Mouse (Mus musculus) 3T3-L1 (cell line): ENCODE measurements around the gene Ocm.
A peak's percentile ranks its signal among the peaks of the same experiment; 100 is the strongest.

Experiments
- DNase-seq: peaks from one replicate; pipeline ENCODE4 v3.0.0-alpha.2; 2015; ENCODE audit warnings: low read depth, low spot score

The Ocm gene

DNA sequence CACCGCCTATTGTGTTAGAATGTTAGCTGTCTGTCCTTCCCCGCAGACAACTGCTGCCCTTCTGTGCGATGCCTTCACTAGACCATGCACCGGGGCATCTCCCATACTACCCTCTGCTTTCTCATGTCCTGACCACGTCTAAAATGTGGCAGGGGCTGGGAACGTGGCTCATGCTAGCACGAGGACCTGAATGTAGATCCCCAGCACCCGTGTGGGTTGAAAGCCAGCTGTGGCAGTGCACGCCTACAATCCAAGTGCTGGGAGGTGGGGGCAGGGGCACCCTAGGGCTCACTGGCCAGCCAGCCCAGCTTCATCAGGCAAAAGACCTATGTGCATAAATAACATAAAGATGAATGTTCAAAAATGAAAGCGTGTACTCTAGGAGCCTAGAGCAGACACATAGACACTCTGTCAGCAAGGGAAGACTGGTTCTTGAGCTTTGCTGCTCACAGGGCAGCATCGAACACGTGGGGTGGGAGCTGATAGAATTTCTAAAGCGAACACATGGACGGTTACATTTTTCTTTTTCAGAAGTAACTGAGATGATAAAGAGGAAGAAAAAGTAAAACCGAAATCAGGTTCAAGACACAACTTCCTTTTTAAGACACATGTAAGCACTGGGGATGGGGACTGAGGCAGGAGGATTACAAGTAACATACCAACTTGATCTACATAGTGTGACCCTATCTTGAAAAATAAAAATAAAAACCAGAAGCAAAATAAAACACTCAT, 23.8 kb downstream of the Ocm start:
- DNase-seq: no peak

DNA sequence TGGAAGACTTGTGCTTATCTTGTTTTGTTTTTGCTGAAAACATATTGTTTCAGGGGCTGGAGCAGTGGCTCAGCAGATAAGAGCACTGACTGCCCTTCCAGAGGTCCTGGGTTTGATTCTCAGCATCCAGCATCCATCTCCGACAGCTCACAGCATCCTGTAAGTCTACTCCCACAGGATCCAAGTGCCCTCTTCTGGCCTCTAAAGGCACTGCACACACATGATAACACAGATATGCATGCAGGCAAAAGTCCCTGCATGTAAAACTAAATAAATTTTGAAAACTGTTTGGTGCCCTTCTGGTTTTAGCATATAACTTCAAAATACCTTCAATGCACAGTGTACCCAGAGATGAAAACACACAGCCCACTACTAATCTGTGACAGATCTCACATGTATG, 27.1 kb downstream of the Ocm start:
- DNase-seq: peak; percentile 32

DNA sequence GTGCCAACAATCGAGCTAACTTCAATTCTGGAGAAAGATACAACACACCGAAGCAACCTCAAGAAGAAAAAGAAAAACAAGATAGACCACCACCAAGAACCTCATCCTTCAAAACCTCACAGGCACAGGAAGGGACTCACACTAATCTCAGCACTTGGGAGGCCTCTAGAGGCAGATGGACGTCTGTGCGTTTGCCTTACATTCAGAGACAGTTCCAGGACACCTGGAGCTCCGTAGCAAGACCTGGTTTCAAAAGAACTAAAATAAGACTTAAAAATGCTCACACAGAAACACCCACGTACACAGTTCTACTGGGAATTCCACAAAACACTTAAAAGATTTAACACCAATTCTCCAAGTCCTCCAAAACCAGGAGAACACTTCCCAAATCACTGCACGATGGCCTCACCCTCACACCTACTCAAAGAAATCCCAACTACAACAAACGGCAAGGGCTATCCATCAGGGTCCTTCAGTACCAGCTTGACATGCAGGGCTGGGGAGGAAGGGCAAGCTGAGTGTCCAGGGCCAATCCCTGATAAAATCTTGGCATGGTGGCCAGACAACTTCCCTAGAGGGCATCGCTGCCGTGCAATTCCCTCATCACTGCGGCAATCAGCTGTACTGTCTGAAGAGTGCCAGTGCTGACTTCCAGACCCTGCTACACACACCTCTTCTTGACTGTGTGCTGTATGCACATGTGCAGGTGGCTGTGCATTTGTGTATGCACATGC, 31.7 kb downstream of the Ocm start:
- no peak for DNase-seq

DNA sequence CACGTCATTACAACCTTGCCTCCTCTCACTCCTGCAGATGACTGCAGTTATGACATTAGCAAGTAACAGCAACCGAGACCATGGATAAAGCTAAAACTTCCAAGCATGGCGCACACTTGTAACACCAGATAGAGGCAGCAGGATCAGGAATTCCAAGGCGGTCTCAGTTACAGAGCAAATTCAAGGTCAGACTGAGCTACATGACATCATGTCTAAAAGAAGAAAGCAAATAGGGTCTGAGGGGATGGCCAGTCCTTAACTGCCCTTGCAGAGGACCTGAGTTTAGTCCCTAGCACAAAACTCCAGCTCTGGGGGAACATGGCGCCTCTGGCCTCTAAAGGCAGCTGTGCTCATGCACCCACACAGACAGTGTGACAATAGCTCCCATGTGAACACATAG, 32.6 kb downstream of the Ocm start:
- no peak for DNase-seq

DNA sequence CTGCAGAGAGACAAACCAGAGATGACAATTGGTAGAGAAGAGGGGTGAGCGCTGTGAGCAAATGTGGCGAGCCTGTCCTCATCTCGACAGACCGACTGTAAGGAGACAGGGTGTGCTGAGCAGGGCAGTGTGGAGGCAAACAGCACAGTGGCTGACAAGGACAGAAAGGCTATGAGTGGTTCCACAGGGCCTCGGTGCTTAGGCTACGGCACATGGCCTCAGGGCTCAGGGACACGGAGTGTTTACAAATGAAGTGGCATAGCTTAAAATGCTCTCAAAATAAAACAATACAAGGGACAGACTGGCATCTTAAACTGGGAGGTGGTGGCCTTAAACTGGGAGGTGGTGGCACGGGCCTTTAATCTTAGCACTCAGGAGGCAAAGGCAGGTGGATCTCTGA, 33.2 kb downstream of the Ocm start:
- no peak for DNase-seq

DNA sequence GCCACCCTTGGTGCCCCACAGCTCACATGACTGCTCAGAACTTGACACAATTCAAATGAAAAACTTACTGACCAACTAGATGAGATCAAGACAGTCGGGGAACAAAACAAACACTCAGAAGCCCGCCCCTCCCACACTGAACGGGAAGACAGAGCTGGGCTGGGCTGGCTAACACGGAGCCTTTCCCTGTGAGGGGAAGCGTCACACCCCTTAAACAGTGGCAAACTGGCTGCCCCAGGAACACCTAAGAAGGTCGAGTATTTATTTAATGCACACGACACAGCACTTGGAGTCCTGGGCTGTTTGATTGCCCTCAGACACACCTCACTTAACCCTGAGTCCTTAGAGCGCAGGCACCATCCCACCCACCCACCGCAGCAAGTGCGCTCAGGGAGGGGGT, 33.8 kb downstream of the Ocm start:
- DNase-seq: no peak

DNA sequence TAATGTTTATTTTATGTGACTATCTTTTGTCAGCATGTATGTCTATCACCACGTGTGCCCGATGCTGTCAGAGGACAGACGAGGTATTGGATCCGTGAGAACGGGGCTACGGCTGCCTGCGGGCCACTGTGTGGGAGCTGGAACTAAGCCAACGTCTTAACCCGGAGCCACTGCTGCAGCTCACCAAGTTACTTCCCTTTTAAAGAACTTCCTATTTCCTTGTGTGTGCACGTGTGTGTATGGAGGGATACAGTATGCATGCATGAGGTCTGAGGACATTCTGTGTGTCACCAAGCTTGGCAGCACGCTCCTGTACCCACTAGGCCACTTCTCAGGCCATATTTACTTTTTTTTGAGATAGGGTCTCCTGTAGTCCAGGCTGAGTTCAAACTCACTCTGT, 36.4 kb downstream of the Ocm start:
- no peak for DNase-seq

DNA sequence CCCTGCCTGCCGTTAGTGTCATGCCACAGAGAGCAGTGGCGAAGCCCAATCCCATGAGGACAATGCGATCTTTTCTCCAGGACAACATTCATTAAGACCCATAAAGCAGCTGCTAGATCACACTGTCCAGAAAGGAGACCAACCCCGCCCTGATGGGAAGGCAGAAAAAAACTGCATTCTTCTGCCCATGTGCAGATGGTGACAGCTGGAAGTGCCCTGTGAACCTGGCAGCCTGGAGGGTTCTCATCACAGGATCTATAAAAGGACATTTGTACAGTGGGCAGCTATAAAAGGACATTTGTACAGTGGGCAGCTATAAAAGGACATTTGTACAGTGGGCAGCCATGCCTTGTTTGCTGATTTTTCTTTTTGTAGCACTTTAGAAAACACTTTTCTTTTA, 37.4 kb downstream of the Ocm start:
- DNase-seq: no peak

DNA sequence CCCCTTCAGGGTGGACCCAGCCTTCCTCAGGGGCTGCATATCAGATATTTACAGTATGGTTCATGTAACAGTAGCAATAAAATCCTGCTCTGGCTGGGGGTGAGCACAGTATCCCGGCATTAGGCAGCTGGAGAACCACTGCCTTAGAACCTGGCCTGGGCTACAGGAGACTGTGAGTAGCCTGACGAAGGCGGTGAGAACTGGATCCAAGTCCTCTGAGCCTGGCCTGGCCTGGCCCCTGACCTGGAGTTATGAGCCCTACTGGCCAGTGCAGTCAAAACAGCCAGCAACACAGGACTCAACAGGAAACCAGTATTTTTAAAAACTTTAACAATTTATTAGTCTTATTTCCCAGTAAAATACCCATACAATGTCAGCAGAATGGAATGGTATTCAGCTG, 38.9 kb downstream of the Ocm start:
- no peak for DNase-seq

DNA sequence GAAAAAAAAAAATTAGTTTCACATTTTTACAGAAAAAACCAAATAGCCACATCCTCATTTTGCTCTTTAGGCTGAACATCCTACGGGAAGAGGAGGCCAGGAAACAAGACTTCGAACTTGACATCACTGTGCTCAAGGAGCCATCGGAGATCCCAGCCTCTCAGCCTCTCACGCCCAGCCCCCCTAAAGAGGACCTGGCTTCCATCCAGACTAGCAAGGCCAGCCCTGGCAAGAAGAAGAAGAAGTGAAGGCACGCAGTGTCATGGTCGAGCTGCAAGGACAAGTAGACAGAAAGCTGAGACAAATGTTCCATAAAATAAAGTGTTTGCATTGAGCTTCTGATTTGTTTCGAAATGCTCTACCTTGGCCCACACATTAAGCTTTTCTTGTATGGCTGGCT, 41.1 kb downstream of the Ocm start:
- no peak for DNase-seq

DNA sequence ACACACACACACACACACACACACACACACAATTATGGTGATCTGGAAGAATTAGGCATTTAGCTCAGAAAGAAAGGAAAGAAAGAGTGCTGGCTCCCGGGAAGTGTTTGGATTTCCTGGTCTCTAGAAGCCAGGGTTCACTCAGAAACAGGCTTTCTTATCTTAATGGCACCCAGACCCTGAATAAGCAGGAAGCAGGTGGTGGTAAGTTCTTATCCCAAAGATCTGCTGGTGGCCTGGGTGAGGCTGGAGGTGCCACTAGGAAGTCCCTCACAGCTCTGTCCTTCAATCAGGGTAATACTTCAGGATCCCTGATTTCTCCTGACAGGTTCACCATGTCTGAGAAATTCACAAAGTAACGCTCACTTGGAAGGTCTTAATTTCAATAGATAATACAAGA, 44.1 kb downstream of the Ocm start:
- no peak for DNase-seq

DNA sequence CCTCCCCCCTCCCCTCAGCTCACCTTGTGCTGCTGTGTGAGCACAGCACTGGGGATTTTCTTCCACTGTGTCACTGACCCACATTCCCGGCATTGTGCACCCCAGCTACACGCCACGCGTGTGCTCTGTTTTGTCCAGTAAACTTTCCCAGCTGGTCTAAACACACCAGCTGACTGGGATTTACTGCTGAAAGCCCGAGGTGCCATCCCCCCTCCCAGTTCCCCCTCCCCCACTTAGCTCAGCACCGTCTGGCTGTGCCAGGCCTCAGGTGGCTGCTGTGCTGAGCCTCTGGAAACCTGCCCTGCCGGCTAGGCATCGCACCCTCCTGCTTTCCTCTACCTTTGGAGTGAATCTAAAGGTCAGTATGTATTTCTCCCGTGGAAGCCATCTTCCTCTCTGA, 45.6 kb downstream of the Ocm start:
- DNase-seq: no peak

DNA sequence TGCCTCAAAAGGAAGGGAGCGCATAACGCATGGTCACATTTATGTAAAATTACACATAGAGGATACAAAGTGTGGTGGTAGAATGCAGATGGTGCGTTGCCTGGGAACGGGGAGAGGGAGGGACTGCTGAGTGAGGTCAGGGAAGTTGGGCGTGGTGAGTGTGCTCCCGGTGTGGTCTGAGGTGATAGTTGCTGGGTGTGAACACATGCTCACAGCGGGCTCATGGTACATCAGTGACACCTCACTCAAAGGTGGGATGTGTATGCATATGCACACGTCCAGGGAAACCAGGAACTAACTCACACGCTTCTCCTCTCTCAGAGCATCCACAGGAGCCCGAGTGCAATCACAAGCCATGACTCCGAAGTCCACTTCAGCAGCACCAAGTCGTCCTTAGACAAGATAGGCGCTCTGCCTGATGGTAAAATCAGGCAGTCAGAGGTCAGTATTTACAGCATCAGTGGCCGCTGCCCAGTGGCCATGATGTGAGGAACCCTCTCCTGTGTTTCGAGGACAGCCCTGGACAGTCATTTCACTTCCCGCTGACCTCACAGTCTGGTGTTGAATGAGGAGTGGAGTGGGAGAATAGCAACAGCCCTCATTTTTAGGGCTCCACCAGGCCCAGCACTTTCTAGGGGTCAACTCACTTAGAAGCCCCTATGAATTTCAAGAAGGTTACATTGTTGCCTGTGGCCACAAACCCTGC, 49.6 kb downstream of the Ocm start:
- no peak for DNase-seq

DNA sequence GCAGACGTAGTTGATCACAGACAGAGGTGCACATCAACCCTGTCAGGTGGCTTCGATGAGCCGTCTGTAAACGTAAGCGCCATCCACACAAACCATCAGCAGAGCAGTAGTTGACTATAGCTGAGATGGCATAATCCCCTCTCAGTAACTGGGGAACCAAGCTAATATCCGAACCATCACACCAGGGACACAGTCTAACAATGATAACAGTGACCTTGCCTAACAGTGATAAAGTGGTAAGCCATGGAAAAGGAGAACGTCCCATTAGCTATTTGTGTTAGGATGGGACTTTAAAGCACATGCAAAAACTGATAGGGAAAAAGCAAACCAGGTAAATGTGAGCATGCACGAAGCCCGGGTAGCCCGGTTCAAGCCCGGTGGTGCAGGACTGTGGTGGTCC, 50.2 kb downstream of the Ocm start:
- no peak for DNase-seq

DNA sequence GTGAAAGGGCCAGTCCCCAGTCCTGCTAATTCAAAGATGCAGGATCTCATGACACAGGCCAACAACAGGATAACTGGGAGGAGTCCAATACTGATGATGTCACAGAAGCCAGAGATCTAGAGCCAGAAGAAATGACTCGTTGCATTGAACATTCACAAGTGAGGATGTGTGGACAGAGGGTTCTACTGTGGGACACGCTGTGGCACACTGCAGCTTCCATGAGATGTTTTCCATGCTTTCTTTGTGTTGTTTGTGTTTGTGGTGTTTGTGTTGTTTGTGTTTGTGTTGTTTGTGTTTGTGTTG, 50.9 kb downstream of the Ocm start:
- no peak for DNase-seq

DNA sequence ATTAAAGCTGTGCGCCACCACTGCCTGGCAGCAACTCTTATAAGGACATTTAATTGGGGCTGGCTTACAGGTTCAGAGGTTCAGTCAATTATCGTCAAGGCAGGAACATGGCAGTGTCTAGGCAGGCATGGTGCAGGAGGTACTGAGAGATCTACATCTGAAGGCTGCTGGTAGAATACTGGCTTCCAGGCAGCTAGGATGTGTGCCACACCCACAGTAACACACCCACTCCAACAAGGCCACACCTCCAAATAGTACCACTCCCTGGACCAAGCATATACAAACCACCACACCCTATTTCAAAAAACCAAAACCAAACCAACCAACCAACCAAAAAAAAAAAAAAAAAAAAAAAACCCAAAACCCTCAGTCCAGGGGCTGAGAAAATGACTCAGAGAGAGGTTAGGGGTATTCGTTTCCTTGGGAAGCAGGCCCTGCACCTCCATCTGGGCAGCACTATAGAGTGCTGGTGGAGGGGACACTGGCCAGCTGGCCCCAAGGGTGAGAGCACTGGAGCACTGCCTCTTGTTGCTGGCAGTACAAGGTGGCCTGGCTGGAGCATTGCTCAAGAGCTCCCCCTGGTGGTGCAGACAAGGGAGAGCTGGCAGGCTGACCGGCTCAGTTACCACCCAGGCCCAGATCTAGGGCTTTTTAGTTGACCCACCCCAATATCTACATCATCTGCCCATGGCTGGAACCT, 51.4 kb downstream of the Ocm start:
- peak; percentile 88 for DNase-seq

DNA sequence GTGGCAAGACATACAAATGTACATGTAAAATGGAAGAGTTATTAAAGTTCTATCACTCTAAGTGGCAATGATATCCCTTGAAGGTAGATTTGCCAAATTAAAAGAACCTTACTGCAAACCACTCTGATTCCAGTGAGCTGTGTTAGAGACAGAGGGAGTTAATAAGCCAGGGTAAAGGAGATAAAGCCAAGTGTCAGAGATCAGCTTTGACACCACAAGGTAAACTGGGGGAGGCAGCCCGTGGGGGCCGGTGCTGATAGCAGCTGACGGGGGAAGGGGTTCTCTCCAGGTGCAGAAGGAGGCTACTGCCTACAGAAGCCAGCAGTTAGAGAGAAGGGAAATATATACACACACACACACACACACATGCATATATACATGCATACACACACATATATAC, 53.8 kb downstream of the Ocm start:
- no peak for DNase-seq
